Comparison of ENCODE assay signal across 9 mouse cellular contexts in genomic region chr5:142841372-142842136, GRCm38 (mm10). TPM values are rescaled to one million over a fixed set of nuclear protein-coding genes. Genes with fewer than 3 reads are reported as not detected.
A peak's percentile ranks its signal among the peaks of the same experiment; 100 is the strongest.
DNase-seq lines count a peak whose midpoint lies in the region; ATAC-seq lines count a peak whose summit lies in the region.
"Had no signal": no experiment of that assay in that cellular context is flagged by ENCODE, and none has a peak within 500 bp of the region (broad histone marks: within the 10 kb centered on the region; RNA-seq: fewer than 3 reads in every experiment).

No protein-coding gene starts in this region.

- no peaks in the 10 kb centered on the region for H3K9me3 ChIP-seq in forebrain, embryonic 10.5 days
- H3K9me3 ChIP-seq in forebrain, embryonic 12.5 days, result no peaks in the 10 kb centered on the region

- H3K4me2 ChIP-seq in forebrain, embryonic 12.5 days, result no peak overlapping the region

- H3K27me3 ChIP-seq in forebrain, embryonic 10.5 days (ENCODE audit: poor library complexity, severe bottlenecking), result no peaks in the 10 kb centered on the region
- H3K27me3 ChIP-seq in forebrain, embryonic 12.5 days, result no peaks in the 10 kb centered on the region

- H3K4me1 ChIP-seq in forebrain, embryonic 10.5 days, result peaks cover 23% of the 10 kb centered on the region
- H3K4me1 ChIP-seq in forebrain, embryonic 12.5 days, result peaks cover 2% of the 10 kb centered on the region

- H3K9ac ChIP-seq in forebrain, embryonic 12.5 days, result no peak overlapping the region

- H3K36me3 ChIP-seq in forebrain, embryonic 10.5 days (replicated peaks), result no peaks in the 10 kb centered on the region
- no peaks in the 10 kb centered on the region for H3K36me3 ChIP-seq in forebrain, embryonic 12.5 days (replicated peaks)

- no peak for DNase-seq in forebrain, embryonic 10.5 days (ENCODE audit: extremely low spot score, low spot score)
- peak; percentile 65 for DNase-seq in 3T3-L1 (ENCODE audit: low read depth, low spot score)
- DNase-seq in heart, adult 18-20 months, result peak; percentile 28 to 64
- DNase-seq in kidney, postnatal 4 days, result peak; percentile 30 to 45
- no peak for DNase-seq in embryo, embryonic 10 days (ENCODE audit: low spot score)
- DNase-seq in left cerebral cortex, adult 9 months (ENCODE audit: low spot score in 2 of 2), result no peak
- DNase-seq in urinary bladder, postnatal 25 days (ENCODE audit: low spot score), result no peak

- WGBS in forebrain, embryonic 10.5 days, result 89% methylated on average over 8 of the region's 8 CpGs
- 80% methylated on average over 8 of the region's 8 CpGs for WGBS in forebrain, embryonic 12.5 days

- H3K4me3 ChIP-seq in forebrain, embryonic 10.5 days, result peak overlapping the region; percentile 19; the same call in 1 of the 2 replicates
- H3K4me3 ChIP-seq in forebrain, embryonic 12.5 days (replicated peaks), result no peak overlapping the region
- H3K4me3 ChIP-seq: erythroblast, embryonic 14.5 days had no signal

- H3K27ac ChIP-seq in forebrain, embryonic 10.5 days, result peak overlapping the region; percentile 74
- no peak overlapping the region for H3K27ac ChIP-seq in forebrain, embryonic 12.5 days

- ATAC-seq in forebrain, embryonic 12.5 days (ENCODE audit: low FRiP score), result no peak

RNA-seq across cellular contexts. Expression of gene Tnrc18, which starts 24.1 kb away (rescaled TPM):
- polyA plus RNA-seq in forebrain, embryonic 10.5 days (2016; fragmentation: Nextera tagmentation; extraction: Ambion mirVana), result 21.5 and 22.7 TPM in 2 replicates
- polyA plus RNA-seq in forebrain, embryonic 12.5 days (2016; fragmentation: Nextera tagmentation; extraction: Ambion mirVana), result 56.8 and 64.6 TPM in 2 replicates
- 10 to 100 TPM; 39.2 to 48.2 TPM for total RNA-seq in heart, adult 18-20 months (2021)

RNA-seq across cellular contexts. Expression of gene Fbxl18, which starts 53.7 kb away (rescaled TPM):
- 24.2 and 25.1 TPM in 2 replicates for polyA plus RNA-seq in forebrain, embryonic 10.5 days (2016; fragmentation: Nextera tagmentation; extraction: Ambion mirVana)
- polyA plus RNA-seq in forebrain, embryonic 12.5 days (2016; fragmentation: Nextera tagmentation; extraction: Ambion mirVana), result 24.0 and 24.6 TPM in 2 replicates
- total RNA-seq in heart, adult 18-20 months (2021), result 1 to 10 TPM; 4.6 to 4.7 TPM

Comparison
In these comparisons a context has a peak if more than half of its experiments do, and no peak if none do; other contexts are left out.
1. DNase-seq: peak in 3T3-L1 (single experiment), heart, adult 18-20 months (2 of 2) and kidney, postnatal 4 days (2 of 2); none in forebrain, embryonic 10.5 days (single experiment), embryo, embryonic 10 days (single experiment), left cerebral cortex, adult 9 months (0 of 2) and urinary bladder, postnatal 25 days (single experiment).